Mouse (Mus musculus) lung, postnatal 0 days (tissue): ENCODE measurements around the gene Ttc39d.

Experiments used
- CTCF ChIP-seq: IDR thresholded peaks from 2 replicates; pipeline ENCODE4 v1.5.1; 2016; ENCODE audit warnings: antibody characterized with exemption, mild to moderate bottlenecking
- EP300 ChIP-seq: IDR thresholded peaks from 2 replicates; pipeline ENCODE4 v1.6.1; 2016; ENCODE audit warnings: antibody characterized with exemption, mild to moderate bottlenecking, control low read depth

DNA sequence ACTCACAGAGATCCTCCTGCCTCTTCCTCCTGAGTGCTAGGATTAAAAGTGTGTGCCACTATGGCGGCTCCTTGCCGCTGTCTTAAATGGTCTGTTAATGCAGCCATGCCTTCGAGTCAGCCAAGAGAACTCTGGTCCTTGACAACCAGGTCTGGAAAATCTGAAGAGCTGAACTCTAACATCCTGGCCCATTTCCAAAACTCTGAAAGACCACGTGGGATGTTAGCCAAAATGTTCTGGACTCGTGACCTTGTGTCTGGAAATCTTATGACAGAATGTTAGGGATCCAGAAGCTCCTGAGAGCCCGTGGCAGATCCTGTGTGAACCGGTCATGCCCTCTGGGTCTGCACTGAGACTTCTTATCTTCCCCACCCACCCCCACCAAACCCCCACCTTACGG is 43.3 kb upstream of the Ttc39d start:
- TF ChIP-seq CTCF = no peak
- TF ChIP-seq EP300 = no peak
